Mouse (Mus musculus): ENCODE measurements around the gene Abca13.
"Not testable (repeated sequence)": the region's sequence is repeated elsewhere in the genome, so short reads cannot be mapped to it uniquely, and the experiment has no call there.

Gene Abca13

DNA sequence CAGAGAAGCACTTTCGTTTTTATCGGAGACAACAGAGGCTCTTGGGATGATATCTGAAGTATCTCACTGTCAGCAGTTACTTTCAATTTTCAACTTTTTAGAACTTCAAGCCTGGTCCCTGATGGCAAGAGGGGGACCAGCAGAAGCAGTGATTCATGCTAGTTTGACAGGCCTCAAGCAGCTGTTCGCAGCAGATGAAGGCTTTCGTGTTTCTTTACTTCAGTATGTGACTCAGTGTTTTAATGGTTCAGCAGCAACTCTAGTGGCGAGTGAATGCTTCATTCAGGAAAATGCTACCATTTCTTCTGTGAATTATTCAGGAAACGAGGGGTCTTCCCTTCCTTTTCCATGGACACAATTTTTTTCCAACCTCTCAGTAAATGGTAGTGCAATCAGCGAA, 99.4 kb downstream of the Abca13 start:
- in situ Hi-C loops (cut with MboI, MseI) = no loop called here

- in situ Hi-C loops (cut with MboI, MseI) = loop anchor here (25.0 kb wide), 1 partner anchor 1913 kb away; no protein-coding TSS in a partner anchor
Observed at GRCm38 (mm10) chr11:9299615-9300014, 107.9 kb downstream of the Abca13 start.

GRCm38 (mm10) chr11:9305450-9305849, 113.7 kb downstream of the Abca13 start:
- in situ Hi-C loops (cut with MboI, MseI) = loop anchor here (25.0 kb wide), 1 partner anchor 1907 kb away; no protein-coding TSS in a partner anchor

GRCm38 (mm10) chr11:9316545-9316944, 124.8 kb downstream of the Abca13 start:
- in situ Hi-C loops (cut with MboI, MseI) = loop anchor here (25.0 kb wide), 1 partner anchor 1896 kb away; no protein-coding TSS in a partner anchor

- in situ Hi-C loops (cut with MboI, MseI) = loop anchor here (25.0 kb wide), 1 partner anchor 1895 kb away; no protein-coding TSS in a partner anchor
Observed at GRCm38 (mm10) chr11:9317076-9317929, 125.6 kb downstream of the Abca13 start.

- in situ Hi-C loops (cut with MboI, MseI) = no loop called here
Observed at GRCm38 (mm10) chr11:9338151-9338550, 146.4 kb downstream of the Abca13 start.

GRCm38 (mm10) chr11:9347724-9348123, 156.0 kb downstream of the Abca13 start:
- in situ Hi-C loops (cut with MboI, MseI) = no loop called here

DNA sequence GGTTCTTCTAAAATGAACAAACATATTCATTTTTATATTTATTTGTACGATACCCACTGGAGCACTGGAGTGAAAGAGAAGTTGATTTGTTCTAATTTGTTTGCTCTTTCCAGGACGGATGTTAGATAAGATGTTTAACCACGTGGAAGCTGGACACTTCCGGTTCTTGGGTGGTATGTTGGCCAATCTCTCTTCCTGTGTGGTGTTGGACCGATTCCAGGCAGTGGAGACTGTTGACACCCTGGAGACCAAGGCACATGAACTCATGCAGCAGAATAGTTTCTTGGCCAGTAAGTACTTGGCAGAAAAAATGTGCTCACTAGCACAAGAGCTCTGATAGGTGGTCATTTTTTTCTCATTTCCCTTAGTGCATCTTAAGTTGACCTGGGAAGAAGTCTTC, 181.4 kb downstream of the Abca13 start:
- in situ Hi-C loops (cut with MboI, MseI) = loop anchor here (10.0 kb wide), 1 partner anchor 482 kb away; no protein-coding TSS in a partner anchor

GRCm38 (mm10) chr11:9374426-9374825, 182.7 kb downstream of the Abca13 start:
- in situ Hi-C loops (cut with MboI, MseI) = loop anchor here (10.0 kb wide), 1 partner anchor 480 kb away; no protein-coding TSS in a partner anchor

GRCm38 (mm10) chr11:9388520-9388919, 196.8 kb downstream of the Abca13 start:
- in situ Hi-C loops (cut with MboI, MseI) = no loop called here

DNA sequence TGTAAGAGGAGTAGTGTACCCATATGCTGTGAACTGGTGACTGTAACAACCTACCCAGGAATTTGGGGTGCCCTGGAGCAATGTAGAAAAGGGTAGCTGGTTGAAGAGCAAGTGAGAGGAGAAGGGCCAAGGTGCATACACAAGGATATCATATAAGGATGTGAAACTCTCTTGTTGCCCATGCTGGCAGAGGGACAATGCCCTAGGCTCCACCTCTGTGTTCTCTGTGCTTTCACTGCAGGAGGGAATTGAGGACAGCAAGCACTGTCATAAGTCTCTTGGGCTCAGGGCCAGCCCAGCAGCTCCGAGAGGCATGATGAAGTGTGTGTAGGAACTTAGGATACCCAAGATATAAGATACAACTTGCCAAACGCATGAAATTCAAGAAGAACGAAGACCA, 225.2 kb downstream of the Abca13 start:
- in situ Hi-C loops (cut with MboI, MseI) = no loop called here

DNA sequence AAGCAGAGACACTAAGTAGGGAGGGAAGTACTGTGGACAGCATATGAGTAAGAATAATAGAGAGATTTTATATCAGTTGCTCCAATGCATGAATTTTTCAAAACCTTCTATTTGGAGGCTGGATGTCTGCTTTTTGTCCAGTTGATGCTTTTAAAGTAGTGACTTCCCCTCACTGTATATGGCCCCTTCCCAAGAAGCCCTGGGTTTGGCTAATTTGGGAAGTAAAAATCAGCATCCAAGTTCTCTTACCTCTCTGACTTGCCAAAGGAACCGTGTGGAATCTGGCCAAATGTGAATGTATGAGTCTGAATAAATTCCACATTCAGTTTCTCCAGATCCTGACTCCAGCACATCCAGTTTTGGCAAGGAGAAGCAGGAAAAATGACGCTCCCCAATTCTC, 228.5 kb downstream of the Abca13 start:
- in situ Hi-C loops (cut with MboI, MseI) = no loop called here

DNA sequence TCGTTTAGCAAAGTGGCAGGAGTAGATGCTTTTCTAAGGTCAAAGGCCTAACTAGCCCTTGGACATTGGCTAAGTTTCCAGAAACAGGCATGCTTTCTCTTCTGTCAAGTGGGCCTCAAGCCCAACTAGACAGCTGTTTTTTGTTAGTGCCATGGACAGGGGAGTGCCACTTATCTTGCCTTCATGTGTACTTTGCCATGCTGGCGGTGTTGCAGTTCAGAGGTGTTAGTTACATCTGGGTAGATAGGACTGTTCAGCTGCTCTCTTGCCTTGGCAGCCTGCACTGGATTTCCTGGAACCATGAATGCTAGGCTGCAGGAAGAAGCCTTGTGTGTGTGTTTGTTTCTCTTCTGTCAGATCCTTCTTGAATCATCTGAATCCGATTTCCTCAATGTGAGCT, 235.7 kb downstream of the Abca13 start:
- in situ Hi-C loops (cut with MboI, MseI) = no loop called here

- in situ Hi-C loops (cut with MboI, MseI) = no loop called here
Observed at GRCm38 (mm10) chr11:9432807-9433206, 241.1 kb downstream of the Abca13 start.

DNA sequence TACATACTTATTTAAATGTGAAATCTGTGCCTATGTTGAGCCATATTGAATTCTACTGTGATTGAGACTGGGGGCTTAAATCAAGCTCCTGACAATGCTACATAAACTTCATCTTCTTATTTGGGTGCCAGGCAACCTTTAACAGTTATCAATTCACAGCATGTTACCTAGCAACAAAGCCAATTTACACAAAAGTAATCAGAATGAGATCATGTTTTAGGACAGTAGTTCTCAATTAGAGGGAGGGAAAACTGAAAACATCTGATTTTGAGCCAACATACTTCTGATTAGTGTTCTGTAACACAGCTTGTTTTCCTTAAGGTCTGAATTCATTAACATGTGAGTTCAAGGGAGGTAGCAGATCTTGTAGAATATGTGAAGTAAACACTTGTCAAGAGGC, 244.9 kb downstream of the Abca13 start:
- in situ Hi-C loops (cut with MboI, MseI) = no loop called here

DNA sequence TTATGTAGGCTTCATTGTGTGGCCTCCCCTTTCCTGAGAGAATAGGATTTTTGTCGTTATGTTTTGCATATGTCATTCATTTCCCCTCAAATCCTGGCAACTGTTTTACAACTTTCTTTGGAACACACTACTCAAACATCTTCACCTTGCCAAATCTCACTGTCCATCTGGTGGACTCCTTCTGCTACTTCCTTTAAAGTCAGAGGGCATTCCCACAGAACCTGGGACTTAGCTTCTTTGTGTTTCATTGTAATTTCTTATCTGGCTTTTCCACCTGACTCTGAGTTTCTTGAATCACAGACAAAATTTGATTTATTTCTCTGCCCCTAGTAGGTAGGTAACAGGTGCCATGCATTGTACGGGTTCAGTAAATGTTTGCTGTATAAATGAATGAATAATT, 248.0 kb downstream of the Abca13 start:
- in situ Hi-C loops (cut with MboI, MseI) = no loop called here

GRCm38 (mm10) chr11:9441192-9441591, 249.4 kb downstream of the Abca13 start:
- in situ Hi-C loops (cut with MboI, MseI) = no loop called here

GRCm38 (mm10) chr11:9472400-9472799, 280.7 kb downstream of the Abca13 start:
- in situ Hi-C loops (cut with MboI, MseI) = no loop called here

GRCm38 (mm10) chr11:9481511-9481910, 289.8 kb downstream of the Abca13 start:
- in situ Hi-C loops (cut with MboI, MseI) = no loop called here

DNA sequence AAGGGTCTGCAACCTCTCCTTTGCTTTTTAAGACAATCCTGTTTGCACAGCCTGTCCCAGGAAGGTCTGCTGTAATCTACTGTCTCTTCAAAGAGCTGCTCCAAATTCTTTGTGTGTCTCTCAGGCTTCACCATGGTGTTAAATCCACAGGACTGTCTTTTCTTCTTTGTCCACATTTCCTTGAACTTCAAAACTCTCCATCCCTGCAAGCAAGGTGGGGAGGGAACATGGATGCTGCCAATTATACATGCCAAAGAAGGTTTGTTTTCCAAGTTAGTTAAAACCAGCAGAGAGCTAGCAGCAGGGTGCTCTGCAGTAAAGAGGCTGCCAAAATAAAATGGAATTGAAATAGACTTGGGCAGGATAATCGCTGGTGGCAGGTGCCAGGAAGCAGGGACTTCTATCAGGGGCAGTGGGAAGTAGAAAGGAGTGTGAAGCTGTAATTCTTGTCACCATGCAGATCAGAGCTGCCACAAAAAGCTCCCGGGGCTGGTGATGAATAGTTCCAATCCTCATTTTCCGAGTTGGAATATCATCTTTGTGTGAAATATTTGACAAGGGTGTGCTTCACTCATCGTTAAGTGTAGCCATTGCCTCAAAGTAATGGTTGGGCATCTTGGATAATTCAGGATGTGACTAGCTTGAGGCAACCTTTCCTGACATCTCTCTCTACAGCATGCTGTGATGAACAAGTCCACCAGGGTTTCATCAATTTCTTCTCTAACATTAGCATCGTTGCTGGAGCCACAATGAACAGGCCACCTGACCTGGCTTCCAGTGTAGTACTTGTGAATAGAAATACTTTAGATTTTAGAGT, 308.8 kb downstream of the Abca13 start:
- in situ Hi-C loops (cut with MboI, MseI) = no loop called here

GRCm38 (mm10) chr11:9514966-9515365, 323.2 kb downstream of the Abca13 start:
- in situ Hi-C loops (cut with MboI, MseI) = not testable (repeated sequence)

DNA sequence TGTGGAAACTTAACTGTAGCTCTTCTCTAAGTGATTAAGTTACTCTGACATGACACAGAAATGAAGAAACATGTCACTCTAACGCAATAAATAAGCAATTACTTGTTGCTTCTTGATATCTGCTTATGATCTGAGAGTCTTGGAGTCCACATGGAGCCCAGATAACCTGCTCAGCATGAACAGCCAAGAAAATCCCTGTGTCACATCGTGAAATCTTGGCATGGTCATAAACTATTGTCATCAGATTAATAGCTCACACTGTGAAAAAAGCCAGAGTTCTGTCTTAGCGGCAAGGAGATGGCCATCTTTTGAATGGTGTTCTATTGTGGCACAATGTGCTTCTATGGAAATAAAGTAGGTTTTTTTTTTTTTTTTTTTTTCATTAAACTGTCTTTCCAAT, 336.8 kb downstream of the Abca13 start:
- in situ Hi-C loops (cut with MboI, MseI) = no loop called here
